Mouse (Mus musculus): ENCODE data around the gene Cbr4. TPM values are rescaled to one million over a fixed set of nuclear protein-coding genes. Genes with fewer than 3 reads are reported as not detected.

The Cbr4 gene
- total RNA-seq, 2 experiments from 2014 or later: 21.3 to 21.5 TPM

- intact Hi-C loops (cut with DNase I): no loop called here
- DNase-seq (ENCODE audit: low spot score in 2 of 2): no peak
Measured at GRCm38 (mm10) chr8:61533356-61533926, 45.9 kb downstream of the Cbr4 start.

GRCm38 (mm10) chr8:61535472-61535871 is 47.9 kb downstream of the Cbr4 start:
- intact Hi-C loops (cut with DNase I): no loop called here
- no peak for DNase-seq (ENCODE audit: low spot score in 2 of 2)

- DNase-seq (ENCODE audit: low spot score in 2 of 2): no peak
- intact Hi-C loops (cut with DNase I): no loop called here
Measured at GRCm38 (mm10) chr8:61537471-61537870, 49.9 kb downstream of the Cbr4 start.

- intact Hi-C loops (cut with DNase I): loop anchor here (1.0 to 5.0 kb wide), 3 partner anchors 147 to 522 kb away; no protein-coding TSS in a partner anchor
- peak; percentile 84 to 92 for DNase-seq (ENCODE audit: low spot score in 2 of 2)
Measured at GRCm38 (mm10) chr8:61539828-61540500, 52.4 kb downstream of the Cbr4 start.

GRCm38 (mm10) chr8:61549585-61549984 is 62.1 kb downstream of the Cbr4 start:
- intact Hi-C loops (cut with DNase I): no loop called here

GRCm38 (mm10) chr8:61550006-61550748 is 62.6 kb downstream of the Cbr4 start:
- intact Hi-C loops (cut with DNase I): no loop called here
- no peak for DNase-seq (ENCODE audit: low spot score in 2 of 2)

More at GRCm38 (mm10) chr8:61549585-61549984, 62.1 kb downstream of the Cbr4 start:
- no peak for DNase-seq (ENCODE audit: low spot score in 2 of 2)

GRCm38 (mm10) chr8:61552221-61552620 is 64.7 kb downstream of the Cbr4 start:
- intact Hi-C loops (cut with DNase I): no loop called here
- peak in 1 of 2 experiments; percentile 39 for DNase-seq (ENCODE audit: low spot score in 2 of 2)

GRCm38 (mm10) chr8:61552755-61553402 is 65.3 kb downstream of the Cbr4 start:
- peak in 1 of 2 experiments; percentile 64 for DNase-seq (ENCODE audit: low spot score in 2 of 2)
- intact Hi-C loops (cut with DNase I): no loop called here

GRCm38 (mm10) chr8:61555343-61555742 is 67.8 kb downstream of the Cbr4 start:
- DNase-seq (ENCODE audit: low spot score in 2 of 2): no peak
- intact Hi-C loops (cut with DNase I): no loop called here

- no peak for DNase-seq (ENCODE audit: low spot score in 2 of 2)
Measured at GRCm38 (mm10) chr8:61556219-61556618, 68.7 kb downstream of the Cbr4 start.

More at GRCm38 (mm10) chr8:61556219-61556618, 68.7 kb downstream of the Cbr4 start:
- intact Hi-C loops (cut with DNase I): no loop called here

All from left cerebral cortex, postnatal 25 days (tissue).